Mouse (Mus musculus): Measurements from ENCODE around the gene Ccdc47. TPM values are rescaled to one million over a fixed set of nuclear protein-coding genes. Genes with fewer than 3 reads are reported as not detected.

Ccdc47 gene
- polyA plus RNA-seq, 1 experiment from 2014 or later, result 97.3 TPM

- peaks cover 25% of the 10 kb centered on the region for H3K4me1 ChIP-seq (ENCODE audit: control insufficient read depth, insufficient read depth, low read length)
- no peaks in the 10 kb centered on the region for H3K9me3 ChIP-seq (ENCODE audit: control insufficient read depth, low read length)
- H3K27ac ChIP-seq (ENCODE audit: low read length), result peak overlapping the region; percentile 89; the same call in 1 of the 2 replicates
- peak overlapping the region; percentile 94 for H3K4me2 ChIP-seq (ENCODE audit: low read depth, low read length)
- H3K27me3 ChIP-seq (replicated peaks; ENCODE audit: control insufficient read depth, insufficient read depth, low read length), result no peaks in the 10 kb centered on the region
- H3K36me3 ChIP-seq (ENCODE audit: control insufficient read depth, insufficient read depth, low read length), result 0 out of 2 replicates have a peak, but pooled peaks cover 3% of the 10 kb centered on the region
- under 1% methylated on average over 20 of the region's 25 CpGs for WGBS
- ATAC-seq, result peak; percentile 54
- peak overlapping the region; percentile 72 for H3K4me3 ChIP-seq (ENCODE audit: low read length)
- peak overlapping the region; percentile 85 for H3K9ac ChIP-seq (ENCODE audit: low read depth, low read length)
Observed at GRCm38 (mm10) chr11:106159216-106159920, 56.8 kb downstream of the Ccdc47 start.

GRCm38 (mm10) chr11:106158930-106159215 is 57.3 kb downstream of the Ccdc47 start:
- Histone ChIP-seq H3K4me3 (ENCODE audit: low read length) (peak overlapping the region; percentile 72), H3K4me2 (ENCODE audit: low read depth, low read length) (peak overlapping the region; percentile 94), H3K9ac (ENCODE audit: low read depth, low read length) (peak overlapping the region; percentile 85), H3K36me3 (ENCODE audit: control insufficient read depth, insufficient read depth, low read length) (0 out of 2 replicates have a peak, but pooled peaks cover 3% of the 10 kb centered on the region), H3K4me1 (ENCODE audit: control insufficient read depth, insufficient read depth, low read length) (peaks cover 25% of the 10 kb centered on the region), H3K9me3 (ENCODE audit: control insufficient read depth, low read length) (no peaks in the 10 kb centered on the region), H3K27me3 (replicated peaks; ENCODE audit: control insufficient read depth, insufficient read depth, low read length) (no peaks in the 10 kb centered on the region), H3K27ac (ENCODE audit: low read length) (peak overlapping the region; percentile 89; the same call in 1 of the 2 replicates)
- 40% methylated on average over 9 of the region's 9 CpGs for WGBS
- peak; percentile 14; the same call in 1 of the 2 replicates for ATAC-seq

- Histone ChIP-seq H3K36me3 (ENCODE audit: control insufficient read depth, insufficient read depth, low read length) (0 out of 2 replicates have a peak, but pooled peaks cover 6% of the 10 kb centered on the region), H3K4me3 (ENCODE audit: low read length) (peak overlapping the region; percentile 72), H3K27me3 (replicated peaks; ENCODE audit: control insufficient read depth, insufficient read depth, low read length) (no peaks in the 10 kb centered on the region), H3K4me2 (ENCODE audit: low read depth, low read length) (peak overlapping the region; percentile 94), H3K27ac (ENCODE audit: low read length) (0 out of 2 replicates have a peak overlapping the region, but pooled peaks have one; percentile 3), H3K4me1 (ENCODE audit: control insufficient read depth, insufficient read depth, low read length) (peaks cover 25% of the 10 kb centered on the region), H3K9me3 (ENCODE audit: control insufficient read depth, low read length) (no peaks in the 10 kb centered on the region), H3K9ac (ENCODE audit: low read depth, low read length) (peak overlapping the region; percentile 85)
- ATAC-seq, result peak; percentile 3; the same call in 1 of the 2 replicates
- 57% methylated on average over 14 of the region's 14 CpGs for WGBS
Observed at GRCm38 (mm10) chr11:106158081-106158929, 57.8 kb downstream of the Ccdc47 start.

- H3K4me3 ChIP-seq (ENCODE audit: low read length), result no peak overlapping the region
- H3K4me2 ChIP-seq (ENCODE audit: low read depth, low read length), result no peak overlapping the region
- no peak overlapping the region for H3K27ac ChIP-seq (ENCODE audit: low read length)
- H3K4me1 ChIP-seq (ENCODE audit: control insufficient read depth, insufficient read depth, low read length), result peaks cover 25% of the 10 kb centered on the region
- H3K36me3 ChIP-seq (ENCODE audit: control insufficient read depth, insufficient read depth, low read length), result 0 out of 2 replicates have a peak, but pooled peaks cover 9% of the 10 kb centered on the region
- H3K9me3 ChIP-seq (ENCODE audit: control insufficient read depth, low read length), result no peaks in the 10 kb centered on the region
- H3K27me3 ChIP-seq (replicated peaks; ENCODE audit: control insufficient read depth, insufficient read depth, low read length), result no peaks in the 10 kb centered on the region
- WGBS, result 76% methylated on average over 7 of the region's 7 CpGs
- H3K9ac ChIP-seq (ENCODE audit: low read depth, low read length), result no peak overlapping the region
- ATAC-seq, result no peak
Observed at GRCm38 (mm10) chr11:106157154-106157553, 59.0 kb downstream of the Ccdc47 start.

GRCm38 (mm10) chr11:106156257-106156656 is 59.9 kb downstream of the Ccdc47 start:
- Histone ChIP-seq H3K4me3 (ENCODE audit: low read length) (no peak overlapping the region), H3K4me2 (ENCODE audit: low read depth, low read length) (no peak overlapping the region), H3K4me1 (ENCODE audit: control insufficient read depth, insufficient read depth, low read length) (peaks cover 23% of the 10 kb centered on the region), H3K27me3 (replicated peaks; ENCODE audit: control insufficient read depth, insufficient read depth, low read length) (no peaks in the 10 kb centered on the region), H3K9ac (ENCODE audit: low read depth, low read length) (no peak overlapping the region), H3K27ac (ENCODE audit: low read length) (no peak overlapping the region), H3K9me3 (ENCODE audit: control insufficient read depth, low read length) (no peaks in the 10 kb centered on the region), H3K36me3 (ENCODE audit: control insufficient read depth, insufficient read depth, low read length) (0 out of 2 replicates have a peak, but pooled peaks cover 10% of the 10 kb centered on the region)
- ATAC-seq, result no peak
- WGBS, result 94% methylated on average over 1 of the region's 1 CpGs

- WGBS, result 67% methylated on average over 3 of the region's 3 CpGs
- Histone ChIP-seq H3K27me3 (replicated peaks; ENCODE audit: control insufficient read depth, insufficient read depth, low read length) (no peaks in the 10 kb centered on the region), H3K9ac (ENCODE audit: low read depth, low read length) (no peak overlapping the region), H3K36me3 (ENCODE audit: control insufficient read depth, insufficient read depth, low read length) (0 out of 2 replicates have a peak, but pooled peaks cover 10% of the 10 kb centered on the region), H3K4me2 (ENCODE audit: low read depth, low read length) (no peak overlapping the region), H3K4me3 (ENCODE audit: low read length) (no peak overlapping the region), H3K9me3 (ENCODE audit: control insufficient read depth, low read length) (no peaks in the 10 kb centered on the region), H3K27ac (ENCODE audit: low read length) (no peak overlapping the region), H3K4me1 (ENCODE audit: control insufficient read depth, insufficient read depth, low read length) (peaks cover 18% of the 10 kb centered on the region)
- no peak for ATAC-seq
Observed at GRCm38 (mm10) chr11:106155761-106156160, 60.4 kb downstream of the Ccdc47 start.

- Histone ChIP-seq H3K4me3 (ENCODE audit: low read length) (no peak overlapping the region), H3K27ac (ENCODE audit: low read length) (no peak overlapping the region), H3K9ac (ENCODE audit: low read depth, low read length) (no peak overlapping the region), H3K9me3 (ENCODE audit: control insufficient read depth, low read length) (no peaks in the 10 kb centered on the region), H3K4me1 (ENCODE audit: control insufficient read depth, insufficient read depth, low read length) (peaks cover 16% of the 10 kb centered on the region; the same call in 1 of the 2 replicates), H3K4me2 (ENCODE audit: low read depth, low read length) (no peak overlapping the region), H3K36me3 (ENCODE audit: control insufficient read depth, insufficient read depth, low read length) (0 out of 2 replicates have a peak, but pooled peaks cover 10% of the 10 kb centered on the region), H3K27me3 (replicated peaks; ENCODE audit: control insufficient read depth, insufficient read depth, low read length) (no peaks in the 10 kb centered on the region)
- no peak for ATAC-seq
- 58% methylated on average over 2 of the region's 2 CpGs for WGBS
Observed at GRCm38 (mm10) chr11:106154770-106155169, 61.4 kb downstream of the Ccdc47 start.

GRCm38 (mm10) chr11:106154091-106154490 is 62.1 kb downstream of the Ccdc47 start:
- H3K4me1 ChIP-seq (ENCODE audit: control insufficient read depth, insufficient read depth, low read length), result peaks cover 12% of the 10 kb centered on the region; the same call in 1 of the 2 replicates
- no peak overlapping the region for H3K4me3 ChIP-seq (ENCODE audit: low read length)
- no peak for ATAC-seq
- H3K27ac ChIP-seq (ENCODE audit: low read length), result no peak overlapping the region
- no peak overlapping the region for H3K4me2 ChIP-seq (ENCODE audit: low read depth, low read length)
- H3K9ac ChIP-seq (ENCODE audit: low read depth, low read length), result no peak overlapping the region
- no peaks in the 10 kb centered on the region for H3K27me3 ChIP-seq (replicated peaks; ENCODE audit: control insufficient read depth, insufficient read depth, low read length)
- H3K36me3 ChIP-seq (ENCODE audit: control insufficient read depth, insufficient read depth, low read length), result 0 out of 2 replicates have a peak, but pooled peaks cover 10% of the 10 kb centered on the region
- no peaks in the 10 kb centered on the region for H3K9me3 ChIP-seq (ENCODE audit: control insufficient read depth, low read length)
- 76% methylated on average over 5 of the region's 5 CpGs for WGBS

- Histone ChIP-seq H3K4me2 (ENCODE audit: low read depth, low read length) (no peak overlapping the region), H3K36me3 (ENCODE audit: control insufficient read depth, insufficient read depth, low read length) (peaks cover 14% of the 10 kb centered on the region; the same call in 1 of the 2 replicates)
Observed at GRCm38 (mm10) chr11:106152132-106152531, 64.0 kb downstream of the Ccdc47 start.

More at GRCm38 (mm10) chr11:106152132-106152531, 64.0 kb downstream of the Ccdc47 start:
- no peaks in the 10 kb centered on the region for H3K4me1 ChIP-seq (ENCODE audit: control insufficient read depth, insufficient read depth, low read length)
- no peak overlapping the region for H3K4me3 ChIP-seq (ENCODE audit: low read length)
- no peak for ATAC-seq
- H3K9ac ChIP-seq (ENCODE audit: low read depth, low read length), result no peak overlapping the region
- 83% methylated on average over 8 of the region's 8 CpGs for WGBS
- H3K27me3 ChIP-seq (replicated peaks; ENCODE audit: control insufficient read depth, insufficient read depth, low read length), result no peaks in the 10 kb centered on the region
- H3K27ac ChIP-seq (ENCODE audit: low read length), result no peak overlapping the region
- H3K9me3 ChIP-seq (ENCODE audit: control insufficient read depth, low read length), result no peaks in the 10 kb centered on the region
